Mouse (Mus musculus) midbrain, postnatal 0 days (tissue): ENCODE measurements at regions not wholly inside any gene's neighbourhood (a gene's known extent, or its start where the extent isn't known, plus 50 kb on each side); places are given as distances from the start of the nearest gene placed in this dataset.
"Not testable (repeated sequence)": the region's sequence is repeated elsewhere in the genome, so short reads cannot be mapped to it uniquely, and the experiment has no call there.

ENCODE experiments used
- ATAC-seq: fragments of 200-750 bp; cut with Nextera tagmentation; 2 replicates; pipeline ENCODE4 v1.8.0; 2017; ENCODE audit warnings: moderate number of reproducible peaks, mild to moderate bottlenecking, moderate TSS enrichment, moderate library complexity; ENCODE audit not compliant: low FRiP score
- DNase-seq: peaks from one replicate; pipeline ENCODE4 v3.0.0-alpha.2; 2015; ENCODE audit warnings: low spot score
- H3K27ac ChIP-seq: fragments of 300-500 bp; sonication (generic); 2 replicates; pipeline ENCODE4 v1.5.1; 2014; ENCODE audit warnings: low read depth, mild to moderate bottlenecking, low read length, mixed read lengths
- H3K27me3 ChIP-seq: fragments of 300-500 bp; sonication (generic); 2 replicates; pipeline ENCODE4 v1.6.1; 2014; ENCODE audit warnings: low read length, control low read depth, mixed read lengths; ENCODE audit not compliant: insufficient read depth
- H3K36me3 ChIP-seq: fragments of 300-500 bp; sonication (generic); 2 replicates; pipeline ENCODE4 v1.6.1; 2014; ENCODE audit warnings: low read length, control low read depth, mixed read lengths; ENCODE audit not compliant: insufficient read depth
- H3K4me1 ChIP-seq: fragments of 300-500 bp; sonication (generic); 2 replicates; pipeline ENCODE4 v1.6.1; 2014; ENCODE audit warnings: mild to moderate bottlenecking, control low read depth, antibody characterized with exemption, low read length, mixed read lengths; ENCODE audit not compliant: insufficient read depth
- H3K4me2 ChIP-seq: fragments of 300-500 bp; sonication (generic); 2 replicates; pipeline ENCODE4 v1.6.1; 2014; ENCODE audit warnings: low read depth, mild to moderate bottlenecking, low read length, mixed read lengths; ENCODE audit not compliant: poor library complexity, severe bottlenecking
- H3K4me3 ChIP-seq: fragments of 300-500 bp; sonication (generic); 2 replicates; pipeline ENCODE4 v1.5.1; 2014; ENCODE audit warnings: low read depth, mild to moderate bottlenecking, low read length, moderate library complexity
- H3K9ac ChIP-seq: fragments of 300-500 bp; sonication (generic); replicated peaks from 2 replicates; pipeline ENCODE4 v1.6.1; 2014; ENCODE audit warnings: mild to moderate bottlenecking, low read length, moderate library complexity, mixed read lengths; ENCODE audit not compliant: poor library complexity, severe bottlenecking
- H3K9me3 ChIP-seq: fragments of 300-500 bp; sonication (generic); 2 replicates; pipeline ENCODE4 v1.6.1; 2016; ENCODE audit warnings: low read length, control low read depth
- CTCF ChIP-seq: IDR thresholded peaks from 2 replicates; pipeline ENCODE4 v1.5.1; 2016; ENCODE audit warnings: antibody characterized with exemption, mild to moderate bottlenecking
- WGBS: fragments of 180-500 bp; shearing (Covaris S2); extraction: QIAGEN DNeasy Blood & Tissue Kit; methylation state at CpG from one replicate; pipeline ENCODE4 v1.1.7; 2014; 5-methylcytosine and 5-hydroxymethylcytosine counted together

DNA sequence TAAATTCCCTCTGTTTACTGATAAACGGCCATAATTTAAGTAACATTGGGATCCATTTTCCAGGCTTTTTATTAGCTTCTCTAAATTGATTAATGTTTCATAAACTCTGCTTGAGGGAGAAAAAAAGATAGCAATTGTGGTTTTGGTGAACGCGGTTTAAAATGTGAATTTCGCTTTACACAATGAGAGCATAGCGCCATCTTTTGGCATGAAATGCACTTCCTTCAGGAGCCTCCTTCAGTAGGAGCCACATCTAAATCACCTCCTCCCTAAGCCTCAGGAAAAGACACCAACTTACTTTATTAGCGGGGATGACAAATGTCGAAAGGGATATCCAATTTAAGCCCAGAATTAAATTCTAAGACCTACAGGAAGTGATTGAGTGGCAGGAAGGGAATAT lies 309.1 kb downstream of the Trib2 start:
- Histone ChIP-seq H3K36me3 (no peaks in the 10 kb centered on the region), H3K4me3 (no peak overlapping the region), H3K27me3 (no peaks in the 10 kb centered on the region), H3K9me3 (no peaks in the 10 kb centered on the region), H3K9ac (no peak overlapping the region), H3K4me2 (no peak overlapping the region), H3K4me1 (no peaks in the 10 kb centered on the region), H3K27ac (no peak overlapping the region)
- 19% methylated on average over 7 of the region's 7 CpGs for WGBS
- peak; percentile 88 for DNase-seq
- peak; percentile 58; the same call in 1 of the 2 replicates for ATAC-seq
- peak; percentile 90 for TF ChIP-seq CTCF

DNA sequence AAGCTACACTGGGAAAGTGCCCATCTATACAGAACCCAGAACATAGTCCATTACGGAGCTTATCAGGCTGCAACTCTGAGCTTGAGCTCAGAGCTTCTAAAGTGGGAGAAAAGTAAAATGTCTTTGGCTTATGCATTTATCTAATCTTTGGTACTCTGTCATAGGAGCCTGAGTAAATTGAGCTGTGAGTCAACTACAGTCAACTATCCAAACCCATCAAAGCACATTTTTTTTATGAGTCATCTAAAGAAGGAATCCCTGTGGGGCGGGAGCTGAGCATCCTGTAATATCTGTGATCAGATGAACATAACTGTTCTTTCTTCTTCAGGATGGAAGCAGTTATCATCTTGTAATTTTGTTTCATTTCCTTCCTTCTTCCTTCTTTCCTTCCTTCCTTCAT lies 323.1 kb downstream of the Trib2 start:
- H3K36me3 ChIP-seq = no peaks in the 10 kb centered on the region
- H3K27ac ChIP-seq = no peak overlapping the region
- DNase-seq (no peak), ATAC-seq (no peak)
- no peaks in the 10 kb centered on the region for H3K9me3 ChIP-seq
- TF ChIP-seq CTCF = no peak
- H3K27me3 ChIP-seq = no peaks in the 10 kb centered on the region
- no peaks in the 10 kb centered on the region for H3K4me1 ChIP-seq
- H3K9ac ChIP-seq = no peak overlapping the region
- no peak overlapping the region for H3K4me3 ChIP-seq
- H3K4me2 ChIP-seq = no peak overlapping the region
- WGBS = 94% methylated on average over 2 of the region's 2 CpGs

DNA sequence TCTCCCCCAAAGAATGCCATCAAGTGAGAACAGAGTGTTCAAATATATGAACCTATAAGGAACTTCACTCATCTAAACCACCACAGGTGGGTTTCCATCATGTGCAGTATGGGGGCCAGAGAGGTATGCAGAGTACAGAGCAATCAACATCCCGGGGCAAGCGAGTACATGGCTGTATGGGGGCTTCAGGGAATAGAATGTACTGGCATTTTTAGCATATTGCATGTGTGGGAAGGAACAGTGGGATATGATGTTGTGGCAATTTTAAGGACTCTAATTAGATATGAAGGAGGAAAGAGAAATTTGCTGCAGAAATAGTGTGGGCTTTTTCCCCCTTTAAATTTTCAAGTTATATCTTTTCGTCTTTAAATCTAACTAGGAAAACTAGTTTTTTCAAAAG lies 344.0 kb downstream of the Trib2 start:
- H3K36me3 ChIP-seq = no peaks in the 10 kb centered on the region
- no peak overlapping the region for H3K4me3 ChIP-seq
- no peak for DNase-seq
- no peak overlapping the region for H3K9ac ChIP-seq
- no peak overlapping the region for H3K4me2 ChIP-seq
- no peak for ATAC-seq
- no peak overlapping the region for H3K27ac ChIP-seq
- TF ChIP-seq CTCF = no peak
- 85% methylated on average over 3 of the region's 3 CpGs for WGBS
- no peaks in the 10 kb centered on the region for H3K27me3 ChIP-seq
- no peaks in the 10 kb centered on the region for H3K9me3 ChIP-seq
- H3K4me1 ChIP-seq = no peaks in the 10 kb centered on the region

- Histone ChIP-seq H3K4me3 (no peak overlapping the region), H3K27me3 (no peaks in the 10 kb centered on the region), H3K4me2 (no peak overlapping the region), H3K9me3 (no peaks in the 10 kb centered on the region), H3K9ac (no peak overlapping the region), H3K36me3 (no peaks in the 10 kb centered on the region), H3K4me1 (no peaks in the 10 kb centered on the region), H3K27ac (no peak overlapping the region)
- ATAC-seq (no peak), DNase-seq (no peak)
- TF ChIP-seq CTCF = no peak
- WGBS = 86% methylated on average over 1 of the region's 1 CpGs
Measured at GRCm38 (mm10) chr12:15459429-15459828, 357.3 kb downstream of the Trib2 start.

DNA sequence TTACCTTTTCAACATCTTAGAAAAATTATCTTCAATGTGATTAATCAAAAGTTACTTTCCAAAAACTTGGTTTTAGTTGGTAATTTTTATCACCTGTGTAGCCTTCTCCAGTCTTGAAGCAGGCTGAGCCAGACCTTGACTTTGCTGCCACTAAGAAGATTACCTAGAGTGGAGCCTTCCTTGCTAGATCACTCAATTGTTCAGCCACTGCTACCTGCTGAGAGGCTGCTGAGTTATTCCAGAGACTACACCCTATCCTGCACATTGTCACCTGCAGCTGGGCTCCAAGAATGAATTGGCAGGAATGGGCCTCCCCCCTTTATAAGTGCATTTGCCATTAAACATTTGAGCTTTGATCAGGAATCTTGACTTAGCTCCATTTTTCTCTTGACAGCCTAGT lies 360.4 kb downstream of the Trib2 start:
- DNase-seq, H3K4me3 ChIP-seq, H3K27ac ChIP-seq, H3K9me3 ChIP-seq, H3K4me2 ChIP-seq, H3K36me3 ChIP-seq, H3K4me1 ChIP-seq, ATAC-seq, H3K9ac ChIP-seq, H3K27me3 ChIP-seq: not testable (repeated sequence)

DNA sequence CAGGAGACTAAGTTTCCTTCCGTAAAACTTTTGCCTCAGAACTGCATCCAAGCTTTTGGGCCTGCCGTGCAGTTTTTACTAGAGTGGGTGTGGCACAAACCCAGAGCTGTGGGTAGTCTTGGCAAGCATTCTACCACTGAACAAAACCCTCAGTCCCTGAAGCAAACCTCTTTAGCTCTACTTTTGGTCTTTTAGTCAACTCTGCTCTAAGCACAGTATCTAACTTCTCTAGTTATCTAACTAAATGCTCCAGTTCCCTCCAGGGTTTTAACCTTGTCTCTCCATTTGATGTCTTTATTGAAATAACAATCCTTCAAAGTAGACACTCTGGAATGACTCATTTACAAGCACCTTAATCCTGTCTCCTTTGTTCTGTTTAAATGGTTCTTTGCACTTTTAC lies 361.0 kb downstream of the Trib2 start:
- DNase-seq = no peak
- Histone ChIP-seq H3K27ac (no peak overlapping the region), H3K27me3 (no peaks in the 10 kb centered on the region), H3K9ac (no peak overlapping the region), H3K4me2 (no peak overlapping the region), H3K4me3 (no peak overlapping the region), H3K9me3 (no peaks in the 10 kb centered on the region), H3K36me3 (no peaks in the 10 kb centered on the region), H3K4me1 (no peaks in the 10 kb centered on the region)
- 85% methylated on average over 2 of the region's 2 CpGs for WGBS
- no peak for TF ChIP-seq CTCF
- no peak for ATAC-seq

- H3K4me2 ChIP-seq = no peak overlapping the region
- H3K9me3 ChIP-seq = no peaks in the 10 kb centered on the region
- H3K36me3 ChIP-seq = no peaks in the 10 kb centered on the region
- H3K27me3 ChIP-seq = no peaks in the 10 kb centered on the region
- DNase-seq = no peak
- 81% methylated on average over 4 of the region's 4 CpGs for WGBS
- ATAC-seq = no peak
- no peaks in the 10 kb centered on the region for H3K4me1 ChIP-seq
- no peak for TF ChIP-seq CTCF
- H3K4me3 ChIP-seq = no peak overlapping the region
- no peak overlapping the region for H3K27ac ChIP-seq
- H3K9ac ChIP-seq = no peak overlapping the region
Measured at GRCm38 (mm10) chr12:15449484-15449883, 367.2 kb downstream of the Trib2 start.
